Mouse (Mus musculus) adrenal gland, adult 2 months (tissue): ENCODE measurements around the gene Tex44. TPM values are rescaled to one million over a fixed set of nuclear protein-coding genes. Genes with fewer than 3 reads are reported as not detected.

Experiments used
- DNase-seq: peaks from one replicate; pipeline ENCODE4 v3.0.0; 2021
- long read RNA-seq: library from polyadenylated mRNA; stranded (forward); transcript quantifications from one replicate; pipeline ENCODE4 v2.0.0, GENCODE M21; 2021
- polyA plus RNA-seq: library from polyadenylated mRNA; depleted of rRNA; stranded (reverse); fragments of >200 nt; gene quantifications from 2 replicates; pipeline ENCODE4 v1.2.3, GENCODE M21; 2012; rRNA removed
- total RNA-seq, 2 experiments: library from RNA; stranded (reverse); gene quantifications; 2 replicates each; pipeline ENCODE4 v1.2.3; 2021

Gene Tex44
- total RNA-seq, result not detected
- polyA plus RNA-seq, result not detected in 2 replicates
- long read RNA-seq, result 0 reads

DNA sequence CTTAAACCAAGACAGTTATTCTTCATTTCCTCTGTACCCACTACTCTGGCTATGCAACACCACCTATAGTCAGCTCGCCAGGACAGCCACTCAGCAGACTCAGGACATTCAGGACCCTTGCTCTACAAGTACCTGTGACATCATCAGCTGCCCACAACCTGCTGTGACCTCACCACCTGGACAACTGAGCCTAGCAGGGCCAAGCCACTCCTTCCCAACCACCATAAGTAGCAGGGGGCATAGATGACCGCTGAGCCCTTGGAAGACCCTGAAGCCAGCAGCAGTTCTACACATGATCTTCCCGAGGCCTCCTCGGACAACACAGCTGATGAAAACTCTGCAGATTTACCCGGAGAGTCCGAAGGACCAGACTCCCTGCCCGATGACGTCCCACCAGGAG is at the start of gene Tex44, which contains the start of gene Nmur1:
TSS of gene Tex44 (plus strand) at position 202 of the 400 bp plus-strand sequence.
TSS of gene Nmur1 (minus strand) at position 101 of the 400 bp plus-strand sequence.
- DNase-seq, result no peak

DNA sequence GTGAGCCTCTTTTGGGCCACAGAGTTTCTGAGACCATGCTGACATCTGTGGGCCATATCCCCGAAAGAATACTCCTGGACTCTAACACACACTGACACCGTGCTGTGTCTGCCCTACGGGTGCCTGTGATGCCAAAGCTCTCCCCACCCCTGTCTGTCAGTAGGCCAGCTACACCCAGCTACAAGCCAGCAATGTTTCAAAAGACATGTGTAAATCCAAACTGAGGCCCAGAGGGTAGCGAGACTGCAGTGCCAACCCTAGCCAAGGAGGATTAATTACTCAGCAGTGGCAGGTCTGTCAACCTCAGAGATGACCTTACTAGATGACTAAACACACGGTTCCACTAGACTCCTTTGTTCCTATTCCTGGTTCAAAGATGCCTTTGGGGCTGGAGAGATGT is 49.8 kb upstream of the Tex44 start:
- peak; percentile 51 for DNase-seq

DNA sequence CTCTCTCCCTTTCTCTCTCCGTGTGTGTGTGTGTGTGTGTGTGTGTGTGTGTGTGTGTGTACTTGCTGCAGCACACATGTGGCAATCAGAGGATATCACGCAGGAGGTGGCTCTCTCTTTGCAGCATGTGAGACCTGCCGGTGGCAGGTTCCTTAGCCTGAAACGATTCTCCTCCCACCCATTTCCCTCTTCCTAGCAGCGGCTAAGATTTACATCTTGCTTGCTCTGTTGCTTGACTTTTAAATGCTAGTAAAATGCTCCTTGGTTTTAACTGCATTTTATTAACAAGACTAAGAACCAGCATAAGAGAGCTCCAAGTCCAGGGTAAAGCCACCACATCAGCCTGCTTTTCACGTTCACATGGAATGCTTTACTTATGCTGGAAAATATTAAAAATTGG is 47.5 kb upstream of the Tex44 start:
- no peak for DNase-seq

DNA sequence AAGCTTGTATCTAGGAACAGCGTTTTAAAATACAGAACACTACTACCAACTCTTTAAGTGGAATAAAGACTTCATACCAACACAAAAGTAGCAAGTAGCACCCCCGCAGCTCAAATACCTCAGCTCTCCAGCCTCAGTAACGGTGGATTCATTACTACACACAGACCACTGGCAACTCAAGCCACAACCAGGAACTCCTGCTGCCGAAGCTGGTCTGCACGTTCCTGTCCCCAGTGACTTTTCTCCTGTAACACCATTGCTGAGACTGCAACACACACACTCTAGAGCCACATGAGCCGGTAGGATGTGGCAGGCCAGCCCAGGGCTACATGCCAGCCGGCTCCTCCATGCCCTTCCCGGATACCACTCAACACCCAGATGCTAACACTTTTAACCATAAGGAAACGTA is 47.0 kb upstream of the Tex44 start:
- no peak for DNase-seq

DNA sequence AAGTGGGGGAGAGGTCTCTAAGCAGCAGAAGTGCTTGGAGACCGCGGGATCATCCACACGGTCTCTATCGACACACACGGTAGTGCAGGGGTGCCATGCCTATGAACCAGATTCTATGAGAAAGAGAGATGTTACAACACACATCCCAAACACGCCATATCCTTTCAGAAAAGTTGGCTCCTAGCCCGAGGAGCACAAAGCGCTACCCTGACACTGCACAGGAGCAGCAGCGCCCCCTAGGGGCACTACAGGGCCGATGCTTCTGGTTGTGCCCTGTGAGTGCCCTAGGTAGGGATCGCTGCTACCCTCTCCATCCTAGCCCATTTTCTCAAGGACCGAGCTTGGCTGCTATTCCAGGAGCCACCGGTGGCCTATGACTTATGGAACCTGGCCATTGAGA is 45.1 kb upstream of the Tex44 start:
- peak; percentile 72 for DNase-seq

DNA sequence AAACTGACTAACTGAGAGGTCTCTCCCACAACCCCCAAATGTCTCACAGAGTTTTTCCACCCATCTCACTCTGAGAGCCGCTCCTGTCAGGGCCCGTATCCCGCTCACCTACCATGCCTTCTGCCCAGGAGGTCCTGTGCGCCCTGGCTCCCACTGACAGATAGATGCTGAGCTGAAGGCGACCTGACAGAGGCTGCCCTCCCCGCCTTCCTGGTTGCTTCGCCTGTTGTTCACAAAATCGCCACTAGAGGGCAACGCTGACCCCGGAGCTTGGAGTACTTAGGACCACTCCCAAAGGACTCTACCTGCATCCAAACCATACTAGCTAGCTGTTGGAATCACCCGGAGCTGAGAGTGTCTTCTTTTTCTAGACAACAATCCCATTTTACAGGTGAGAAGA is 36.9 kb upstream of the Tex44 start:
- peak; percentile 61 for DNase-seq

DNA sequence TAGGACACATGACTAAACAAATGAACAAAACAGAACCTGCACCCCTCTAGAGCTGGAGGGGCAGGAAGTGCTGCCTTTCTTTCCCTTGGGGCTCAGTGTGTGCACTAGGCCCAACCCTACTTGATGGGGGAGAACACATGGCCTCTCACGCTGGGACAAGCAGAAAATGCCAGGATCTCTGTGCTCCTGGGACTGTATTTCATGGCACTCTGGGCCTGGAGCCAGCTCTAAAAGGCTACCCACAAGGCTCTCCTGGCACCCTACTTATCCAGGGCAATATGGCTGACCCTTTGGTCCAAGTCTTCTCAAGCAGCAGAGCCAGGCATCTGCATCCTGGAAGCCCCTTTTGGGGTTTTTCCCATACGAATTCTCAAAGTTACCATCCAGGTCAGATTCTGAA is 34.7 kb upstream of the Tex44 start:
- no peak for DNase-seq

DNA sequence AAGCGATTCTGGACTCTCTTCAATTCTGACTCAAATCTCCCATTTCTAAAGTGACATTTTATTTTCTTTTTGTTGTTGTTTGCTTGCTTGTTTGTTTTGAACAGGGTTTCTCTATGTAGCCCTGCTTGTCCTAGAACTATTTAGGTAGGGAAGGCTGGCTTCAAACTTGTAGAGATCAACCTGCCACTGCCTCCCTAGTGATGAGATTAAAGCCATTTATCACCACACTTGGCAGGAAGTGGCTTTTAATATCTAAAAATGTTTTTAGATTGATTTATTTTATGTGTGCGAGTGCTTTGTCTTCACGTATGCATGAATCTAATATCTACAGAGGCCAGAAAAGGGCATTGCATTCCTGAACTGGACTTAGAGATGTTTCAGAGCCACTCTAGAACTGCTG is 32.9 kb upstream of the Tex44 start:
- DNase-seq, result no peak

DNA sequence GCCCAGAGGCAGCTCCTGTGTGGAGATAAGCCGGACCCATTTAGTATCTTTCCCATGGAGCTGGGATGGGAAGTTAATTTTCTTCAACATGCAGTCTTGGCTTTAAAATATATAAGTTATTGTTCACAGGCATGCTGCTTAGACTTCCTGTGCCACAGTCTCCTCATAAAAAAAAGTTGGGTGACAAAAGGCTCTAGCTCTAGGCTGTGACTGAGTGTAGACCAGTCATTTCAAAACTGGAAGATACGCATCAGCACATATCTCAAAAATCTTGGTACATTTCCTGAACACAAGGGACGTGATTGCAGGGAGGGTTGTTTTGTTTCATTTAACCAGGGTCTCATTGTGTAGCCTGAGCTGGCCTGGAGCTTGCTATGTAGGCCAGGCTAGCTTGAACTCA is 31.9 kb upstream of the Tex44 start:
- DNase-seq, result no peak

DNA sequence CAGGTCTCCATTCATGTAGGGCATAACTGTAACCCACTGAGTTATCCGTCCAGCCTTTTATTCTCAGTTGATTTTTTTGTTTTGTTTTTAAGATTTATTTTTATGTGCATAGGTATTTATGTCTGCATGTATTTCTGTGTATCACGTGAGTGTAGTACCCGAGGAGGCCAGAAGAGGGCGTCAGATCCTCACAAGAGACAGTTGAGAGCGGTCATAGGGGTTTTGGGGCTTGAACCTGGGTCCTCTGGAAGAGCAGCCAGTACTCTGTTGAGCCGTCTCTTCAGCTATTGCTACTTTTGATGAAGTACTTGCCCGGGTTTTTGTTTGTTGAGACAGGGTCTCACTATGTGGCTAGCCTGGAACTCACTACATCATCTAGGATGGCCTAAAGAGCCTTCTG is 30.2 kb upstream of the Tex44 start:
- no peak for DNase-seq

DNA sequence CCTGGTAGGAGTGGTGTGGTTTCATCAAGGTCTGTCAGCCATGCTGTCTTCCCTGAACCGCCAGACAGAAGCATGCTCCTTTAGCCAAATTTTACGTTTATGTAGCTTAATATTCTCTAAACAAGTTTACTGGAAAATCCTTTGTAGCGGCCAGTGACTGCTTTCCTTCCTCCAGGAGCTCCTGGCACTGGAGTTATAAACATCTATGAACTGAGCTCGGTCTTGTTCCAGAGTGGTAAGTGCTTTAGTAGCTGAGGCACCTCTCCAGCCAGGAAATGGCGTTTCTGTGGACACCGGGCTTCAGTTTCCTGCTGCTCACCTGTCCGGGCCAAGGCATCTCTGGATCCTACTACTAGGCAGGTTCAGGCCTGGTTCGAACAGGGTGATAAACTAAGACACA is 28.5 kb upstream of the Tex44 start:
- no peak for DNase-seq

DNA sequence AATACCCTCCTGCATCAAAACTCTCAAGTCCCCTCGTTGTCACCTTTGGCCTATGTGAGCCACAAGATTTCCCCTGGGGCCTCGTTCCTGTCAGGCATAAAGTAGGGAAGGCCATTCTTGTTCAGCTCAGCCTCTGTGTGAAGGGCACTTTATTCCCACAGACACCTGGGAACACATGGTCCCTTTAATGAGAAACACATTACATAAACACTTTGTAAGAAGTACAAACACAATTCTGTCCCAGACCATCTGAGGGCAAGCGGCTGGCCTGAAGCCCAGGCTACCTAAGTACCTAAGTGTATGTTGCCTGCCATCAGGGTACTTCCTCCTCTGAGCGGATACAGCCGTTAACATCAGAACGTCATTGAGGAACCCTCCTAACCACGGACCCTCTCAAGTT is 27.9 kb upstream of the Tex44 start:
- DNase-seq, result no peak

DNA sequence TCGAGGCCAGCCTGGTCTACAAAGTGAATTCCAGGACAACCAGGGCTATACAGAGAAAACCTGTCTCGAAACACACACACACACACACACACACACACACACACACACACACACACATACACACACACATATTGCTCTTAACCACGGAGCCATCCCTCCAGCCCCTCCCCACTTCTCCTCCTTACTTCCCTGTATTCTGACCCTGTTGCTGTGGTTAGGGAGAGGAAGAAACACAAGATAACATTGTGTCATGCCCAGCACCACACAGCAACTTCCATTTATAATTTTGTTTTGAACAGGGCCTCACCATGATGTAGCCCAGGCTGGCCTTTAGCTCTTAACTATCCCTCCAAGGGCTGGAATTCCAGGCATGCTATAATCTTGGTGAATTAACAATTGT is 26.8 kb upstream of the Tex44 start:
- no peak for DNase-seq

DNA sequence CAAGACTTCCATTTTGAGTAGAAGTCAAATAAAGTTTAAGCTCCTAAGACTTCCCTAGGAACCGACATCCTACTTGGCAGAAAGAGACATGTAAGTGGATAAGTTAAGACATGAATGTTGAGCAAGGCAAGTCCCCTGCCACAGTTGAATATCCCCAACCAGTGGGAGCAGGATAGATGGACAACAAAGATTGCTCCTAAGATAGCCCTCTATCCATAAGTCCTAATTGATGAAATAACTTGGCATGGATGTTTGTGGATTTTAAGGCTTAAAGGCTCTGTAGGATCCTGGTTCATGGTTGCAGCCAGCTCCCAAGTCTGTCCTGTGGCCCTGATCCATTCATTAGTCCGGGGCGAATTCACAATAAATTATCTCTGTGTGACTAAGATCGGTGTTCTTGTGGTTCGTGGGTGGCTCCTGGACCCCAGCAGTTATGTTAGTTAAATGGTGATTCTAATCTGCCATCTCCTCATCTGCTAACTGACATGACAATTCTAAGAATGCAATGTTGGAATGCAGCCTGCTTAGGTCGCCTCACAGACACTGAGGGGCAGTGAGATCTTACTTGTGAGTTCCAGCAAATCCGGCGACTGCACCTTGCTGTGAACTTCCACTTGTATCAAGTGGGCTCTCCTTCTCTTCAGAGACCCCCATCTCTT is 25.9 kb upstream of the Tex44 start:
- no peak for DNase-seq

DNA sequence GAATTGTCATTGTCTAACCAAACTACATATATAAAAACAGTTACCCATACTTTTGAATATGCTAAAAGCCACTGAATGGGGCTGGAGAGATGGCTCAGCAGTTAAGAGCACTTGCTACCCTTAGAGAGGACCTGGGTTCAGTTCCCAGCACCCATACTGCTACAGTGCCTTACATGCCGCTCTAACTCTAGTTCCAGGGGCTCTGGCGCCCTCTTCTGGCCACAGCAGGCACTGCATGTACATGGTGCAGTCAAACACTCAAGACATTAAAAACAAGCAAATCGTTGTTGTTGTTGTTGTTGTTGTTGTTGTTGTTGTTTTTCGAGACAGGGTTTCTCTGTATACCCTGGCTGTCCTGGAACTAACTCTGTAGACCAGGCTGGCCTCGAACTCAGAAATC is 21.3 kb upstream of the Tex44 start:
- DNase-seq, result no peak

DNA sequence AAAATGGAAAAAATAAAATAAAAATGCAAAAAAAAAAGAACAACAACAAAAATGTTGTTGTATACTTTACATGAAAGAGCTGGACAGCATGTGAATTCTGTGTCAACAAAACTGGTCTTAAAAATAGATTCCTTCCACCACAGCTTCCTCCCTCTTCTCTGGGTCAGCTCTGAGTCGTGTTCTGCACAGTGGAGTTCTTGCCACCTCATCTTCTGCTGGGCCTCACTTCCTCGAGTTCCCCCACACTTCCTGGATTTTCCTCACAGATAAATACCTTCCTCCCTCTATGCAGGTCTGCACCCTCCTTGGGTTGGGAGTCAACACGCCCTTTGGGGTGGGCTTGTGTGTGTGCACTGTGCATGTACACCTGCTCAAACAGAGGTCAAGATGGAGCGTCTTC is 19.8 kb upstream of the Tex44 start:
- no peak for DNase-seq

DNA sequence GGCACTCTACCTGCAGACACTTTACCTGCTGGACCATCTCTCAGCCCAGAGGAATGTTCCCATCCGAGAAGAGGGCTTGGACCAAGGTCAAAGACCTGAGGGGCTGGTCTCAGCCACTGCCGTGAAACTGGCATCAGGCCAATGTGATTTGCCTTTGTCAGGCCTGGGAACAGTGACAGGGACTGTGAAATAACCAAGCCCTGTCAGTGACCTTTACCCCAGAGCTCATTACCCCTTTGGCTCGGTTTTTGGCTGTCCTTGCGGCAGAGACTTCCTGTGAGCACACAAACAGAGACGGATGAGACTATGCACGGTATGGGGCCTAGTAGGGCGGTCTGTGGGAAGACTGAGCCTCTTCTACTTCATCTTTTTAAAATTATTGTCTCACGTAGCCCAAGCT is 19.2 kb upstream of the Tex44 start:
- peak; percentile 58 for DNase-seq

DNA sequence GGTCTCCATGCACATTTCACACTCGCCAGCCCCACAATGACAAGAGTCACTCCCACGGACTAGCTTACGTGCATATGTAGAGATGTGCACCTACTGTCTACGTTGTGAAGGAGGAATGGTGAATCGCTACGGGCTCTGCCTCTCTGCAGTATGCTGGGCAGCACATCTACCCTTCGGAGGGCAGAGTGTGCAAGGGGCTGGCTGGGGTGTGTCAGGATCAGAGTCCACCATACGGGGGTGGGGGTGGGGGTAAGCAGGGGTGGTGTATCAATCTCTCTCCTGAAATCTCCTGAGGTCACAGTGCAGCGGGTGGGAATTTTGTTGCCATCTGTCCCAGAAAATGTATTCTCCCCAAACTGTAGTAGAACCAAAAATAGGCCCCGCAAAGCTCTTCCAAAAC is 17.6 kb upstream of the Tex44 start:
- DNase-seq, result no peak

DNA sequence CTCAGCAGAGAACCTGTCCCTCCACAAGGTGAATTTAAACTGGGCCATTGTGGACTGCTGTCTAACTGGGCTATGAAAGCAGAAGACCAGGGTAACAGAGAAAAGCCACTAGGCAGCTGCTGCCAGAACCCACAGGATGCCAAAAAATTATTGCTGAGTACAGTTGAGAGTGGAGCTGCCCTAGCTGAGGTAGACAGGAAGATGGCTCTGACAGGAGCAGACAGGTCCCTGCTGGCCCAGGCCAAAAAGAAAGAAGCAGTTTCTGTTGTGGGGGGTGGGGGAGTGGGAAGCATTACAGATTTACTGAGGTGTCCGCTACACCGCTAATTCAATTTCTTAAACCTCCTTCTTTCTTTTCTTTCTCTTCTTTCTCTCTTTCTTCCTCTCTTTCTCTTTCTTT is 16.7 kb upstream of the Tex44 start:
- no peak for DNase-seq

DNA sequence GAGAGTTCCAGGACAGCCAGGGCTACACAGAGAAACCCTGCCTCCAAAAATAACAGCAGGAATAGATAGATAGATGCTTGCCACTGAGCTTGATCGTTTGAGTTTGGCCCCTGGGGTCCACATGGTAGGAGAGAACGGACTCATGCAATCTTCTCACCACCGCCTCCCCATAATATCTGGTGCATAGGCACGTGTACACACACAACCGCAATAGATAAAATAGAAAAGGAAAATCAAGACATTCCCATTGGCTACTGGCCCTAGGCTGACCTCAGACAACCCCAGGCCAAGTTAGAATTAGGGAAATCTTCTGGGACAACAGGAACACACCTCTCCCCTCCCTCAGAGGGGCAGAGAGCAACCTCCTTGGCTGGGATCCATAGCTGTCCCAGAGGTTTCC is 11.4 kb upstream of the Tex44 start:
- no peak for DNase-seq

DNA sequence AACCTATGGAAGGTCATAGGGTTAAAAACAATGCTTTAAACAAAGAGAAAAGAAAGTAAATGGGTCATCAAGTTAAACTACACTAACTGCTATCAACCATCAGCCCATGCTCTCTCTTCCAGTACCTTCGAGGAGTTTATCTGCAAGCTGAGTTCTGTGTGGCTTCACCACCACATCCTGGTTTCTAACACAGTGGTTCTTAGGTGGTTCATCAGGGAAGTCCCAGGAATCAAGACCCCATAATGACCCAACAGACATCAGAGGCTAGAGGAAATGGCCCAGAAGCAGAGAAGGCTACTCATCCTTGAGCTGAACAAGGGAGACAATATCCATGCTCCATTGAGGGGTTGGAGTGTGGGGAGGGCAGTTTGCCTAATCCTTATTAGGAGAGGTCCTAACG is 11.0 kb upstream of the Tex44 start:
- DNase-seq, result no peak

DNA sequence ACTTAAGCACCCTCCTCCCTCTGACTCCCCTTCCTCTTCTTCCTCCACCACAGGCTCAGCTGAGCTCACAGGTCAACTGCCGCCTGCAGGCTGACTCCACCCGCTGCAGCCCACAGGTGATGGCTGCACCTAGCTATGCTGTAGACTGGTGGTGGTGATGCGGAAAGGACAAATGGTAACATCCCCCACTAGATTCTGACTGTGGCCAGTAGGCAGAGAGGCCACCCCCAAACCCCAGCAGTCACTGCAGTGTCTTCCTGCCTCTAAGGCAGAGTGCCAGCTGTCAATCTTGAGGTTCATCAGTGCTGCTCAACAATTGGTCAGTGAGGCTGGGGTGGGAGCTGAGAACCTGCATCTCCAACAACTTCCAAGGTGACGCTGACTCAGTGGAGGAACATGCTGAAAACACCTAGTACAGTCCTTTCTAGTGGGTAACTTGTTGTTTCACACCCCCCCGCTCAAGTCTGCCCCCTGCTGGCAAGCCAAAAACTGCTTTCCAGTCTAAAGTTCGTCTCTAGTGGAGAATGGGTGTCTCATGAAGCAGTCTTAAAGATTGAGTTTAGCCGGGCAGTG is 10.4 kb upstream of the Tex44 start:
- DNase-seq, result no peak

DNA sequence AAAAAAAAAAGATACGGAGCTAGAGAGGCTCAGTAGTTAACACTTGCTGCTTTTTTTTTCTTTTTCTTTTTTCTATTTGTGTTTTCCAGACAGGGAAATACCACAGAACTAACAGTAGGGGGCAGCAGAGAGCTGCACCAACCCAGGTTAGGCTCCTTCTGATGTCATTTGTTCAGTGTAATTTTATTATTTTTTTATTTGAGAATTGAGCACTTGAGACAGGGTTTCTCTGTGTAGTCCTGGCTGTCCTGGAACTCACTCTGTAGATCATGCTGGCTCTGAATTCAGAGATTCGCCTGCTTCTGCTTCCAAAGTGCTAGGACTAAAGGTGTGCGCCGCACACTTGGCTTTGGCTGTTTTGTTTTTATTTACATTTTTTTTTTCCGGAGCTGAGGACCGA is 9.8 kb upstream of the Tex44 start:
- DNase-seq, result no peak

DNA sequence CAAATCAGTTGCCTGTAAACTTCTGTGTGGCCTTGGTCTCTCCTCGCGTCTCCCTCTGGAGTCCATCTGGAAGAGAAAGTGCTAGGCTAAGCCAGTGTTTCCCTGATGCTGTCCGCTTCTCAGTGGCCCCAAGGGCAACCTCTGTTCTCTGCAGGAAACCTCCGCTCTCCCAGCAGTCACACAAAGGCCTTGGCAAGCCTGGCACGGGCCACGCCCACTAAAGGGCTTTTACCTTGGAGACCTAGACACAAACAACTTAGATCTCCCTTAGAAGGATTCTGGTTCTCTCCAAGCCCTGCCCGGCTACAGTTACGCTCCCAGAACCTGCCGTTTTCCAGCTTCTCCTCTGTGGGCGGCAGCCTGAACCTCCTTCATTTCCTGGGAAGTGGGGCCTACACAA is 5.1 kb upstream of the Tex44 start:
- peak; percentile 78 for DNase-seq
